Mouse (Mus musculus) testis, postnatal 10 days (tissue): ENCODE measurements around the gene Pan3.

Experiments used
- DNase-seq: peaks from one replicate; pipeline ENCODE4 v3.0.0; 2021; ENCODE audit warnings: low spot score

The Pan3 gene

DNA sequence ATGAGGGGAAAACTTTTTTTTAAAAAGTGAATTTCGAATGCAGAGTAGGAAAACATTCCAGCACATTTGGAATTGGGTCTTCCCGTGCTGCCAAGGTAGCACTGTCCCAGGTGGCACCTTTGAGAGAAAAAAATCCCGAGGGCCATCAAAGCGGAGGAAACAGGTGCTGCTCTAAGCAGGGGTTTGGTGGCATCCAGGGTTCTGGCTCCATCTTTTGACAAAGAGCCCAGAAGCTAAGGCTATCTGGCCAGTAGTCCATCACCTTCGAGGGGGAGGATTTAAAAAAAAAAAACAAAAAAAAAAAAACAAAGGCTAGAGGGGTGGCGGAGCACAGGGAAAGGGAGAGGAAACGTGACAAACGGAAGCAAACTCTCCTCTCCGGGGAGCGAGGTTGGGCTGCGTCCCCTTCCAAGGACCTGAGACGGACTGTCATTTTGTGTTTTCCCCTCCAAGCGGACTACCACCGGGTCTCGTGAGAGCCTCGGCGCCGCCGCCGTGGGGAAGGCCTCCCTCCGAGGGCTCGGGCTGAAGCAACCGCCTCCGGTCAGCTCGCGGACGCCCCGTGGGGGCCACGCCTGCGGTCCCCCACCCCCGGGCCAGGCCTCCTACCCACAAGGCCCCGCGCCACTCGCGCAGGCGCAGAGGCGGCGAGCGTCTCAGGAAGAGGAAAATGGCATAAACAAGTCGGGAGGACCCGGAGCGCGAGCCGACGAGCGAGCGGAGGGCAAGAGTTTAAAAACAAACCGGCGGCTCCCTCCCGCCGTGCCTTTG, at the start of gene Pan3:
Gene Pan3 (plus strand): TSS at position 627 of the 771 bp plus-strand sequence.
- peak; percentile 96 for DNase-seq

DNA sequence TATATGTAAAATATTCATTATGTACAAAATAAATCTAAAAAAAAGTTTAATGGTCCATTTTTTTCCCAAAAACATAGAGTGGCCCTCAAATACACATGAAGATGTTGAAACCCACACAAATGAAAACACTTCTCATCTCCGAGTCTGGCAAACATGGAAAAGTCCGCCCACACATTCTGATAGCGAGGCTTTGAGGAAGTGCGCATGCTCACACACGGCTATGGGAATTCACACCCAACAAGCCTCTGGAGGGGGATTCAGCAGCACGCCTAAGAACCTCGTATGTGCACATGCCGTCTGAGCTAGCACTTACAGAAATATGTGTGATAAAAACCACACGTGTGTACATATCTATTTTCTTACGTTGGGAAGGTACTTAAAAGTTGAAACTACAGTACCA, 48.6 kb upstream of the Pan3 start:
- DNase-seq: no peak

DNA sequence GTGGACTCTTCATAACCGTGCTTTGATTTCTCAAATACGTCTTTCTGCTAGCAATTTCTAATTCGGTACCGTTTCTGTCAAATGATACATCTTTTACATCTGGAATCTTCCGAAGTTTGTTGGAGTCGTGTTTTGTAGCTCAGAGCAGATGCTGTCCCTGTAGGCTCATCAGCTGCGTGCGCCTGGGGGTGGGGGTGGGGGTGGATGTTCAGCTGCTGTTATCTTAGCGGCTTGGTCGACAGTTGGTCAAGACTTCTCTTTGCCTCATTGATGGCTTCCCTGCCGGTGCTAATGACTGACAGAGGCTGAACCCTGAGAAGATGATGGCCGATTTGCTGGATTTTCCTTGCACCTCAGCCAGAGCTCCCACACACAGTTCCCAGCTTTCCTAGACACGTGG, 43.1 kb upstream of the Pan3 start:
- no peak for DNase-seq

DNA sequence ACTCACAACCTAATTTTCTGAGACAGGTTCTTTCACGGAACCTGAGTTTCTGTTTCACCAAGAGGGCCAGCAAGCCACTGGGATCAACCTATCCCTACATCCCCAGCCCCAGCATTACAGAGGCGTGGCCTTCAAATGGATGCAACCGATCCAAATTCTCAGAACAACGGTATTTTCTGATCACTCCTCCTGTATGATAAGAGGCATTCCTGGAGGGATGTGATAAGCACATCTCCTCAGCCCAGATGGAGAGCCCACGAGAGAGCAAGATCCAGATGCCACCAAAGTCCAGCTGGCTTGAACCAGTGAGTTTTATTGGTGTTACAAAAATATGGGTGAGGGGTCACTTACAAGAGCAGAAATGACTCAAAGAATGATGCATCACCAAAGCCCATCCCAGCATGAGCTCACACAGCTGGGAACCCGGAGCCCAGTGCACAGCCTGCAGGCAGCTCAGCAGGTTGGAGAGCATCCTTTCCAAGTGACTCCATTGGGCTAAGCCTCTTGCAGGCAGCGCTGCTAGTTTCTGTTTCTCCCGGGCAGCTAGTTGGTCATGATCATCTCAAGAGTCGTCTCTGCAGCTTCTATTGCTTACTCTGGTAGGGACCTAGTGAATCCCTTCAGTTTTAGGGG, 41.5 kb upstream of the Pan3 start:
- no peak for DNase-seq

DNA sequence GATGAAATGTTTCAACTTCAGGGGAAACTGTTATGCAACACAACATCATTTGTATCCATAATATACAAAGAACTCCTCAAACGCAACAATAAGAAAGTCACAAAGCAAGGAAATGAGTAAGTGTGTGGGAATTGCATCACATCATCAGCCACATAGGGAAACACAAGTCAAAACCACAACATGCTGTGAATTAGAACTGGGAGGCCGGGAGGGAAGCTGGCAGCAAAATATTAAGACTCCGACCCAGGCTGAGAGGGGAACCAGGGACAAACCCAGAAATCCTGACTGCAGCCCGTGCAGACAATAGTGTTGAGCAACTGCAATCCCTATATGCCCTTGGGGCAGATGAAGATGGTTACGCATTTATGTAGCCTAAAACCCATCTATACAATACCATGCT, 40.9 kb upstream of the Pan3 start:
- no peak for DNase-seq

DNA sequence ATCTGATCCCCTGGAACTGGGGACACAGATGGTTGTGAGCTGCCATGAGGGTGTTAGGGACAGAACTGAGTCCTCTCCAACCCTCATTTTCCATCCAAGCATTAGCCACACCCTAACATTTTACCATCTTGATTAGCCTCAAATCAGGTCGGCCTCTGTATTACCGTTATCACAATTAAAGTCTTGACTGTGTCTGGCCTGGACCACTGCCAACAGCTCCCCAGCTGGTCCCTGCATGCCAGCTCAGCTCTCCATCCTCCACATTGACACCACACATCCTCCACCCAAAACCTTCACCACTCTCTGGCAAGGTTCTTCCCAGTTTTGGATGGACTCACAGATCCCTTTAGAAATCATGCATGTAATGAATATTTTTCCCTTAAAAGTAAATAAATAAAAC, 39.2 kb upstream of the Pan3 start:
- no peak for DNase-seq

DNA sequence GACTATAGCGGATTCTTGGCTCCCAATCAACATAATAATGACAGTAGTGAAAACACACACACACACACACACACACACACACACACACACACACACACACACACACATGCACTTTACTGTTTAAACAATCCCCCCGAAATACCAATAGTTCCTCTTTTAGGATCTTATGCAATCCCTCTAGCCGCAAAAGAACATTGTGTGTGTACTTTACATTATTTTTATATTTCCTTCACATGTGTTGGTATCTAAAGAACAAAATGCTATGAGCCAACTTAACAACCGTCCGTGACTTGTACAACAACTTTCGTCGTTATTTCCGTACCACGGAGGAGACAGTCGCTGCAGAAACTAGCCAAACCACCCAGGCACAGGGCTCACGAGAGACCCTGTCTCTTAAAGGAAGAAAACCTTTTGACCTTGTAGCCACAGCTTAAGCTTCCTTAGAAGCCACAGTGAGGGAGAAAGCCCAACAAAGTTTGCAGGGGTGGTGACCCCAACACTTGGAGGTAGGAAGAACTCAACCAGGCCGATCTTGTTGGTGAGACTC, 37.2 kb upstream of the Pan3 start:
- DNase-seq: no peak

DNA sequence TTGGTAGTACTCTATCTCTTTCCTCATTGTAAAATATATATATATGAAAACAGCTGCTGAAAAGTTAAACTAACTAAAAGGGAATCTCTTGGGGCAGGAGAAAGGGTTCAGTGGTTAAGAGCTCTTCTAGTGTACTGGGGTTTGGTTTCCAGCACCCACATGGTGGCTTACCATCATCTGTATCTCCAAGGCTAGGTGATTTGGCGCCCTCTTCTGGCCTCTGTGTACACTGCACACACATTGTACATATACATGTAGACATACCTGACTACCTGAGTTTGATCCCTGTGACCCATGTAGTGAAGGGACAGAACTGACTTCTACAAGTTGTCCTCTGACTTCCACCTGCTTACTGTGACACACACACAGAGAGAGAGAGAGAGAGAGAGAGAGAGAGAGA, 34.9 kb upstream of the Pan3 start:
- no peak for DNase-seq

DNA sequence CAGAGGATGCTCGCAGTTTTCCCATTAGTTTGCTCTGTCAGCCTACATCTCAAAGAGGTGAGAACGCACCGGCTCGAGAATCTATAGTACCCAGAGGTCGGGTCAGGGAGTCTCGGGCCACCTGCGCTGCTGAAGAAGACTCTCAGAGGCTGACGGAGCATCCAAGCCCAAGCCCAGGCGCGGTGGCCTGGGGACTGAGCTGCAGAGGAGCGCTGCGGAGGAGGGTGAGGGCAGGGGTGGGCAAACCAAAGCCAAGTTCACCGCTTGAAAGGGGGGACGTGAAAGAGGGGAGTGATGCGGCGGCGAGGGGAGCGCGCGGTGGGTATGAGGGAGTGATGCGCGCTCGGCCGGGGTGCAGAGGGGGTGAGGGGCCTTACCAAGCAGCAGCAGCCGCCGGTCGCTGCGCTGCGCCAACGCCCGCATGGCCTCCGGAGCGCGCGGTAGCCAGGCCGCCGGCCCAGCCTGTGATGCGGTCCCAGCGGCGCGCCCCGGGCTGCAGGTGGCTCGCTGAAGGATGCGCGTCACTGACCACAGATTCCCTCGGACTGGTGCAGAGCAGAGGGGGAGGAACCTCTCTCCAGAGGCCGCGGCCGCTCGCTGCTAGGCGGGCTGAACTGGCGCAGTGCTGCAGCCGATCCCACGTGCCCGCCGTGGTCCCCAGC, 30.0 kb upstream of the Pan3 start, which contains the start of gene Flt3:
Gene Flt3 (minus strand): TSS at position 647 of the 662 bp plus-strand sequence.
- no peak for DNase-seq

DNA sequence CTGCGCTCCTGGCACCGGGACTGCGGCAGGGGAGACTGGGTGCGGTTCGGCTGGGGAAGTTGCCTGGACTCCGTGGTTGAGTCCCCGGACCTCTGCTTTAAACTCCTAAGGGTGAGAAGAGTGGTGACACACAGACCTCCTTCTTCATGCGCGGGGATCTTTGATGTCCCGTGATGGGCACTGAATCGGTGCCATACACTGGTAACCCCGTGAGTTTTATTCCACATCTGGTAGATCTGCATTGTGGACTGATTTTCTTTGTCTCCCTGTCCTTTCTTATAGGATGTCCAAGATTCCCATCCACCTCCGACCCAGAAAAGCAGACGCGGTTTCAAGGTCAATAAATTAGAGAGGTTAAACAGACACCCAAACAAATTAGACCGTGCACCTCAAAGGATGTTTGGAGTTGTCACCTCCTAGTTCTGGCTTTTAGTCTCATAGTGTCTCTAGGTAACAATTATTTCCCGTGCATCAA, 29.4 kb upstream of the Pan3 start:
- DNase-seq: no peak

DNA sequence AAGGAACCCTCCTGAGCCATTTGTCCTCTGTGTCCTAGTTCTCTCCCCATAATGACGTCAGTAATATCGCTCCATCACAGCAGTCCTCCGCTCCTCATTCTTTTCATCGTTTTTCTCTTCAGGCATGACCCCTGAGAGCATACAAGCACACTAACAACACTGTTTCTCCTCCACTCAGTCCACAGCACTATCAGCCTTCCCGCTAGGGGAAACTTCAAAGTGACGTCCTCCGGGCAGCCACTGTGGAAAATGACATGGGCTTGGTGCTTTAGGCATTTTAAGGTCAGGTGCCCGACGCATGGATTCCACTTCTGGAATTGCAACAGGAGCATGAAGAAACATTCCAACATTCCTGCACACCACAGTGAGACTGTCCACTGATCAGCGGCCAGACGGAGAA, 28.9 kb upstream of the Pan3 start:
- no peak for DNase-seq

DNA sequence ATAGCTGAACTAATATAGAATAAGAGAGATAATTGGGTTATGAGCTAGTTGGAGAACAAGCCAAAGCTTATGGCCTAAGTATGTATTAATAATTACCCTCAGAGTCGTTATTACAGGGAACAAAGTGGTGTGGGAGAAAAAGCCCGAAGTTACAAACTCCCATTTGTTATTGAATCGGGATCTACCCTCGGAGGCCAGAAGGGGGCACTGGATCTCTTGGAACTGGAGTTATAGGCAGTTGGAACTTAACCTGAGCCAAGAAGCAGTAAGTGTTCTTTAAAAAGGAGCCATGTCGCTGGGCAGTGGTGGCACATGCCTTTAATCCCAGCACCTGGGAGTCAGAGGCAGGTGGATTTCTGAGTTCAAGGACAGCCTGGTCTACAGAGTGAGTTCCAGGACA, 27.5 kb upstream of the Pan3 start:
- peak; percentile 76 for DNase-seq

DNA sequence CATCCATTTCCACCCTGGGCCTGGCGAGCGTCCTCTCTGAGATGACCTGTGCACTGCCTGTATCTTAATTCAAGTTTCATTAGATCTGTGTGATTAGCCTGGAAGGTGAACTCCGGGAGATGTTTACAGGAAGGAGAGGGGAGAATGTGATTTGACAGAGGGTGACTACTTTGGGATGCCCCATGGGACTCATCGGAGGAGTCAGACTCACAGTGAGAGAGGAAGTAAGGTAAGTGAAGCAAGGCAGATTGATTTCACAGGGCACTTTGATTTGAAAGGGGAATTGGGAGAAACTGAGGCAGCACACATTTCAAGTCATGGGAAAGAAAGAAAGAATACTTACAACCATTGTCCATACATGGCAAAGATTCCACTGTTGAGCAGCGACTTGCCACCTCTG, 23.8 kb upstream of the Pan3 start:
- DNase-seq: no peak

DNA sequence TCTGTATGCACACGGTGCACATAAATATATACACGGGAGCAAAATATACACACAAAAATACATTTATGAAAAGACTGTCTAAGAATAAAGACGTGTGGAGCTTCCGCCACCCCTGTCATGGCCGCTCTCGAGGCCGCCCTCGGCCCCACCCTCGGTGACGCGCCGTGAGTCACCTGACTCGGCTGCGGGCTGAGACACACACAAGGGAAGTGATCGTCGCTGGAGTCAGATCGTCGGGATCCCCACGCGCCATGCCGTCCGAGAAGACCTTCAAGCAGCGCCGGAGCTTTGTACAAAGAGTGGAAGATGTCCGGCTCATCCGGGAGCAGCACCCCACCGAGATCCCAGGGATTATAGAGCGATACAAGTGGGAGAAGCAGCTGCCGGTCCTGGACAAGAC, 21.2 kb upstream of the Pan3 start:
- peak; percentile 44 for DNase-seq

DNA sequence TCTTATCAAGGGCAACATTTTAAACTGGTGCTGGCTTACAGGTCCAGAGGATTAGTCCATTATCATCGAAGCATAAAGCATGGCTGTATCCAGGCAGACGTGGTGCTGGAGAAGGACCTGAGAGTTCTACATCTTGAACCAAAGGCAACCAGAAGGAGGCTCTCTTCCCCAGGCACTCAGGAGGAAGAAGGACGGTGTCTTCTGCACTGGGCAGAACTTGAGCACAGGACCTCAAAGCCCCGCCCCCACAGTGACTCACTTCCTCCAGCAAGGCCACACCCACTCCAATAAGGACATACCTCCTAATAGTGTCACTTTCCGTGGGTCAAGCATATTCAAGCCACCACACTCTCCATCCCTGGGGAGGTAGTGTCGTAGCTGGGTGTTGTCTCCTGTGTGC, 19.4 kb upstream of the Pan3 start:
- DNase-seq: peak; percentile 47

DNA sequence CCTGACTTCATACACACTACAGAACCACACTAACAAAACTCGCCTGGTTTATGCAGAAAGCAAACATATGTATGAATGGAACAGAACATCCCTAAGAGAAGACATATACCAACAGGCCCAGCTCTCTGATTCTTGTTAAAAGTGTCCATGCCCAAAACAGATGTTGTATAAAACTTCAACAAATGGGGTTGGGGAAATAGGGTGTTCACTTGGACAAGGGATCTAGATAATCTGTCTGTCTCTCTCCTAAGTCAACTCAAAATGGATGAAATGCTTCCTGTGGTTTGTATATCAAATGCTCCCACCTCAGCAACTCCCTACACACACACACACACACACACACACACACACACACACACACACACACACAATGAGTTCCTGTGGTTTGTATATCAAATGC, 12.0 kb upstream of the Pan3 start:
- DNase-seq: no peak

DNA sequence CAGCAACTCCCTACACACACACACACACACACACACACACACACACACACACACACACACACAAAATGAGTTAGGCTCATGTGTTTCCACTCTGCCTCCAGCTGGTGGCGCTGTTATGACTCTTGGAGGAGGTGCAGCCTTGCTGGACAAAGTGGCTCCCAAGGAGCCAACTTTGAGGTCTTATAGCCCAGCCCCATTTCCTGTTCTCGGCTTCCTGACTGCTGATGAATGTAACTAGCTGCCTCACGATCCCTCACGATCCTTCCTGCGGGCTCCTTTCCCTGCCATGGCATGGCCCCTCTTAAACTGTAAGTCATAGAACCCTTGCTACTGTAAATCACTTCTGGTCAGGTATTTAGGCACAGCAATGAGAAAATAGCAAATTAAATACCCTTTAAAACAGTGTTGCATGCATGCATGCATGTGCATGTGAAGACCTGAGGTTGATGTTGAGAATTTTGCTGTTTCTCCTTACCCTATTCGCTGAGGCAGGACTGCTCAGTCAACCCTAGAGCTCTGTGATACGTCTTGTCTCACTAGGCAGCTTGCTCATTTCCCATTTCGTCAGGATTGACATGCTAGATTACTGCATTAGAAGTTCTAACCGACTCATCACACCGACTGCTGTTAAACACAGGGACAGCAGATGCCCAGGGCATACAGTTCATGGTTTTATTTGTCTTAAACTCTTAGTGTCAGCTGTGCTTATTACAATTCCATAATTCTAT, 11.4 kb upstream of the Pan3 start:
- DNase-seq: peak; percentile 76

DNA sequence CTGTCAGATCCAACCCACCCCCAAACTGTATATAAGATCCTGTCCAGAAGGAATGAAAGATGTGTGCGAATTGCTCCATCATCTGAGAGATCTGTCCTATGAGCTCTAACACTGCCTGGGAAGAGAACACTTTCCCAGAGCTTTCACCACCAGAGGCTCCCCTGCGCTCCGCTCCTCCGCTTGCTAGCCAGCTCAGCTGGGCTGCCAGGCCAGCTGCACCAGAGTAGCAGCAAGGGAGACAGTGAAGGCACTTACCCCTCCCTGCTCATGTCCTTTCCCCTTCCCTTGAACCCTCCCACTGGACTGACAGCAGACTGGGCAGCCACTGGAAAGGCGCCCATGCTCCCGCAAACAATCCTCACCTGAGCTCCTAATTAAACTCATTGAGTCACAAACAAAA, 6.3 kb upstream of the Pan3 start:
- DNase-seq: no peak

DNA sequence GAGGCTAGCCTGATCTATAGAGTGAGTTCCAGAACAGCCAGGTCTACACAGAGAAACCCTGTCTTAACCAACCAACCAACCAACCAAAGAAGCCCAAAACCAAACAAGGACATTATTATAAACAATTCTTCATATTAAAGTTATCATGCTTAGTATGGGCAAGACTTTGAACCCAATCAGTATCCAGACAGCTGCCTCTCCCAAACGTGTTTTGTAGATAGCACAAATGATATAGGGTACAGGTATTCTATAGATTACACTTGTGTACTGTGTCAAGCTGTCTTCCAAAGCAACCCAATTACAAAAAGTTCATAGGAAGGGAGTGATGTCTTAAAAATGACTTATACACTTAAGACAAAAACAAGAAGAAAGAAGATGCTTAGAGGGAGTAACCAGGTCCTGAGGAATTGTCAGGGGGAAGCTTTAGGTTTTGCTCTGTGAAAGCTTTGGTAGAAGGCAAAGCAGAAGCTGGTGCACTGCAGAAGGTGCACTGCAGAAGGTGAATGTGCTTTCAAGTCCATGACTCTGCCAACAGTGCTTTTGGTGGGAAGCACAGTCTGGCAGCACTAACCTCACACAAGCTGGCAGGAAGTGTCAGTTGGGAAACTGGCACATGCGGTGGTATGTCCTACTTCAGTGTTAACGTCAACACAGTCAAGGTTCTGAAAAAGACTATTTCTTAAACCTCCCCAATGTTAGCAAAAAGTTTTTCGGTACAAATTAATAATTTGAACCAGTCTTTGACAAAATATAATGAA, 3.7 kb upstream of the Pan3 start:
- DNase-seq: no peak

DNA sequence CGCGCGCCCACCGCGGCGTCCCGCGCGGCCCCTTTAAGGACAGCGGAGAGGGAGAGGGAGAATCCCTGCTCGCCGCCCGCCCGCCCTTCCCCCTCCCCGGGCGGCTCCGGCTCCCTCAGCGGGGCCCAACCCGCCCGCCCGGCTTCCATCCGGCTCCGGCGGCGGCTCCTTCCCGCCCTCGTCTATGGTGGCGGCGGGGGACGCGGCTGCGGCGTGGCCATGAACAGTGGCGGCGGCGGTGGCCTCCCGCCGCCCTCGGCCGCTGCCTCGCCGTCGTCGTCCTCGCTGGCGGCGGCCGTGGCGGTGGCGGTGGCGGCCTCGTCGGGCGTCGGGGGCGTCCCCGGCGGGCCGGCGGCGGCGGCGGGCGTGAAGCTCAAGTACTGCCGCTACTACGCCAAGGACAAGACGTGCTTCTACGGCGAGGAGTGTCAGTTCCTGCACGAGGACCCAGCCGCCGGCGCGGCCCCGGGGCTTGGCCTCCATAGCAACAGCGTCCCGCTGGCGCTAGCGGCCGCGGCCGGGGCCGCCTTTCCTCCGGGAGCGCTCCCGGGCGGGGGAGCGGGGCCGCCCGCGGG, 487 bp downstream of the Pan3 start:
- DNase-seq: peak; percentile 71
